Mouse (Mus musculus): ENCODE measurements around the gene Lrrc61. TPM values are rescaled to one million over a fixed set of nuclear protein-coding genes. Genes with fewer than 3 reads are reported as not detected.
A peak's percentile ranks its signal among the peaks of the same experiment; 100 is the strongest.

The Lrrc61 gene
- polyA plus RNA-seq, 1 experiment from 2014 or later: 11.9 TPM

- H3K27me3 ChIP-seq (ENCODE audit: insufficient read depth, low read length): no peaks in the 10 kb centered on the region
- no peaks in the 10 kb centered on the region for H3K36me3 ChIP-seq (ENCODE audit: insufficient read depth, low read length)
- 21% methylated on average over 5 of the region's 5 CpGs for WGBS
- H3K9ac ChIP-seq (ENCODE audit: low read depth, low read length): no peak overlapping the region
- H3K9me3 ChIP-seq (replicated peaks; ENCODE audit: low read length): no peaks in the 10 kb centered on the region
- ATAC-seq (replicated peaks; ENCODE audit: low FRiP score, low read depth): no peak
- peak overlapping the region; percentile 27; the same call in 1 of the 2 replicates for H3K4me2 ChIP-seq (ENCODE audit: low read length)
- no peak for TF ChIP-seq CTCF (IDR thresholded peaks at IDR 0.05; ENCODE audit: low read depth)
- H3K27ac ChIP-seq: peak overlapping the region; percentile 75
- H3K4me3 ChIP-seq (replicated peaks; ENCODE audit: low read depth, low read length): no peak overlapping the region
- H3K4me1 ChIP-seq (replicated peaks; ENCODE audit: insufficient read depth, low read length): peaks cover 8% of the 10 kb centered on the region
- DNase-seq (ENCODE audit: low spot score): peak; percentile 75
These were observed 24.6 kb downstream of the Lrrc61 start for GRCm38 (mm10) chr6:48579215-48579648.

GRCm38 (mm10) chr6:48581257-48581656 is 26.7 kb downstream of the Lrrc61 start:
- WGBS: 68% methylated on average over 3 of the region's 3 CpGs

DNA sequence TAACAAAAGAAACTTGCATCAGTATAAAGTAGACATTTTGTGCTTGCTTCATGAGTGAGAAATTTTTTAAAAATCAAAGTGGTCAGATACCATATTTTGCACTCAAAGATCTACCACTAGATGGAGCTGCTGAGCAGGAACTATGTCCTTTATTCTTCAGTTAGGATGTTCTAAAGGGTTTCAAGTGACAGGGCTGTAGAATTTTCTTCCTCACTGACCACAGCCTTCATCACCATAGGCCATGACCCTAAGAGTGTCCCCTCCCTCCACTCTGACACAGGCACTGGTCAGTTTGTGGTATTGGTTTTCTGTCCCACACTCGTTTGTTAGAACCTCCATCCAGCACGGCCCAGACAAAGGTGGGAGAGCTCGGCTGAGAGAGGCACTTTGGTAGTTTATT is 27.4 kb downstream of the Lrrc61 start:
- H3K9ac ChIP-seq (ENCODE audit: low read depth, low read length): no peak overlapping the region
- H3K36me3 ChIP-seq (ENCODE audit: insufficient read depth, low read length): no peaks in the 10 kb centered on the region
- no peak overlapping the region for H3K4me3 ChIP-seq (replicated peaks; ENCODE audit: low read depth, low read length)
- H3K27ac ChIP-seq: no peak overlapping the region
- H3K9me3 ChIP-seq (replicated peaks; ENCODE audit: low read length): no peaks in the 10 kb centered on the region
- H3K4me1 ChIP-seq (replicated peaks; ENCODE audit: insufficient read depth, low read length): peaks cover 8% of the 10 kb centered on the region
- 52% methylated on average over 3 of the region's 3 CpGs for WGBS
- ATAC-seq (replicated peaks; ENCODE audit: low FRiP score, low read depth): no peak
- peak; percentile 83 for DNase-seq (ENCODE audit: low spot score)
- H3K27me3 ChIP-seq (ENCODE audit: insufficient read depth, low read length): no peaks in the 10 kb centered on the region
- peak; percentile 87 for TF ChIP-seq CTCF (IDR thresholded peaks at IDR 0.05; ENCODE audit: low read depth)
- no peak overlapping the region for H3K4me2 ChIP-seq (ENCODE audit: low read length)

More at GRCm38 (mm10) chr6:48581257-48581656, 26.7 kb downstream of the Lrrc61 start:
- peaks cover 8% of the 10 kb centered on the region for H3K4me1 ChIP-seq (replicated peaks; ENCODE audit: insufficient read depth, low read length)
- H3K4me3 ChIP-seq (replicated peaks; ENCODE audit: low read depth, low read length): no peak overlapping the region
- H3K4me2 ChIP-seq (ENCODE audit: low read length): no peak overlapping the region
- ATAC-seq (replicated peaks; ENCODE audit: low FRiP score, low read depth) (no peak), DNase-seq (ENCODE audit: low spot score) (no peak)
- no peak for TF ChIP-seq CTCF (IDR thresholded peaks at IDR 0.05; ENCODE audit: low read depth)
- H3K9me3 ChIP-seq (replicated peaks; ENCODE audit: low read length): no peaks in the 10 kb centered on the region
- H3K27me3 ChIP-seq (ENCODE audit: insufficient read depth, low read length): no peaks in the 10 kb centered on the region
- H3K36me3 ChIP-seq (ENCODE audit: insufficient read depth, low read length): no peaks in the 10 kb centered on the region
- no peak overlapping the region for H3K9ac ChIP-seq (ENCODE audit: low read depth, low read length)
- no peak overlapping the region for H3K27ac ChIP-seq

- TF ChIP-seq CTCF (IDR thresholded peaks at IDR 0.05; ENCODE audit: low read depth): no peak
- ATAC-seq (replicated peaks; ENCODE audit: low FRiP score, low read depth) (no peak), DNase-seq (ENCODE audit: low spot score) (peak; percentile 62)
- no peak within 1 kb of the TSS for H3K9ac ChIP-seq (ENCODE audit: low read depth, low read length)
- H3K4me3 ChIP-seq (replicated peaks; ENCODE audit: low read depth, low read length): no peak within 1 kb of the TSS
- H3K36me3 ChIP-seq (ENCODE audit: insufficient read depth, low read length): no peaks in the 10 kb centered on the region
- 0 out of 2 replicates have a peak within 1 kb of the TSS, but pooled peaks have one; percentile 9 for H3K27ac ChIP-seq
- no peak within 1 kb of the TSS for H3K4me2 ChIP-seq (ENCODE audit: low read length)
- no peaks in the 10 kb centered on the region for H3K27me3 ChIP-seq (ENCODE audit: insufficient read depth, low read length)
- H3K4me1 ChIP-seq (replicated peaks; ENCODE audit: insufficient read depth, low read length): peaks cover 5% of the 10 kb centered on the region; the same call in 1 of the 2 replicates
- 9% methylated on average over 6 of the region's 6 CpGs for WGBS
- no peaks in the 10 kb centered on the region for H3K9me3 ChIP-seq (replicated peaks; ENCODE audit: low read length)
These were observed 34.7 kb downstream of the Lrrc61 start, which contains the start of gene Gm45021 for GRCm38 (mm10) chr6:48589194-48589750. Gene Gm45021, plus strand, starts transcription at chr6:48589610.

GRCm38 (mm10) chr6:48591221-48591845 is 36.7 kb downstream of the Lrrc61 start:
- Histone ChIP-seq H3K27ac (peak overlapping the region; percentile 36; the same call in 1 of the 2 replicates), H3K4me3 (replicated peaks; ENCODE audit: low read depth, low read length) (no peak overlapping the region), H3K27me3 (ENCODE audit: insufficient read depth, low read length) (no peaks in the 10 kb centered on the region), H3K9me3 (replicated peaks; ENCODE audit: low read length) (no peaks in the 10 kb centered on the region; the same call in 1 of the 2 replicates), H3K4me2 (ENCODE audit: low read length) (no peak overlapping the region), H3K9ac (ENCODE audit: low read depth, low read length) (no peak overlapping the region), H3K4me1 (replicated peaks; ENCODE audit: insufficient read depth, low read length) (peaks cover 14% of the 10 kb centered on the region), H3K36me3 (ENCODE audit: insufficient read depth, low read length) (peaks cover 7% of the 10 kb centered on the region)
- ATAC-seq (replicated peaks; ENCODE audit: low FRiP score, low read depth) (no peak), DNase-seq (ENCODE audit: low spot score) (no peak)
- no peak for TF ChIP-seq CTCF (IDR thresholded peaks at IDR 0.05; ENCODE audit: low read depth)
- WGBS: 62% methylated on average over 3 of the region's 3 CpGs

- Histone ChIP-seq H3K36me3 (ENCODE audit: insufficient read depth, low read length) (peaks cover 13% of the 10 kb centered on the region), H3K9ac (ENCODE audit: low read depth, low read length) (no peak overlapping the region), H3K27ac (no peak overlapping the region), H3K4me2 (ENCODE audit: low read length) (no peak overlapping the region), H3K4me1 (replicated peaks; ENCODE audit: insufficient read depth, low read length) (peaks cover 14% of the 10 kb centered on the region), H3K27me3 (ENCODE audit: insufficient read depth, low read length) (no peaks in the 10 kb centered on the region), H3K9me3 (replicated peaks; ENCODE audit: low read length) (peaks cover under 1% of the 10 kb centered on the region), H3K4me3 (replicated peaks; ENCODE audit: low read depth, low read length) (no peak overlapping the region)
- no peak for TF ChIP-seq CTCF (IDR thresholded peaks at IDR 0.05; ENCODE audit: low read depth)
- 88% methylated on average over 6 of the region's 6 CpGs for WGBS
- no peak for ATAC-seq (replicated peaks; ENCODE audit: low FRiP score, low read depth)
- DNase-seq (ENCODE audit: low spot score): no peak
These were observed 37.3 kb downstream of the Lrrc61 start for GRCm38 (mm10) chr6:48591871-48592270.

Data from kidney, postnatal 0 days (tissue).